Mouse (Mus musculus) cerebellum, postnatal 14 days (tissue): Measurements from ENCODE around the gene Farp1.

Experiments used
- DNase-seq, 2 experiments: peaks; one replicate each; pipeline ENCODE4 v3.0.0; 2021; ENCODE audit warnings: mixed read lengths in 2 of 2

Gene Farp1

GRCm38 (mm10) chr14:121148088-121148785 is 113.2 kb downstream of the Farp1 start:
- DNase-seq: peak in 1 of 2 experiments; percentile 45

- no peak for DNase-seq
These were observed 115.0 kb downstream of the Farp1 start for GRCm38 (mm10) chr14:121149984-121150383.

- DNase-seq: no peak
These were observed 116.8 kb downstream of the Farp1 start for GRCm38 (mm10) chr14:121151837-121152236.

- DNase-seq: no peak
These were observed 117.8 kb downstream of the Farp1 start for GRCm38 (mm10) chr14:121152771-121153170.

- no peak for DNase-seq
These were observed 118.3 kb downstream of the Farp1 start for GRCm38 (mm10) chr14:121153260-121153659.

DNA sequence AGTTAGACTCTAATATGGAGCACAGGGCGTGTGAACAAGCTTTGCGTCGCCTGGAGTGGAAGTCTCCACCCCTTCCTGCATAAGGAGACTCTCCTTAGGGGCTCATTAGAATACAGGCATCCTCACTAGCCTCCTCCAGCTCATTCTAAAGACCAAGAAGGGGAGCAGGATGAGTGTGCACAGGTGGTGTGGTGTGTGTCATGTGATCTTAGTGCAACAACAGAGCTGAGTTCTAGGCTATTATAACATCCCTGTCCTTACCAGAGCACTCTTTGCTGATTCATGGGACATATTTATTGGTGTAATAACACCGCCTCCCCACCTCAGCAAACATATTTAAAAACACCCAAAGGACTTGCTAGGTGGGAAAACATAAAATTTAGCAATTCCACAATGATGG is 120.2 kb downstream of the Farp1 start:
- no peak for DNase-seq

DNA sequence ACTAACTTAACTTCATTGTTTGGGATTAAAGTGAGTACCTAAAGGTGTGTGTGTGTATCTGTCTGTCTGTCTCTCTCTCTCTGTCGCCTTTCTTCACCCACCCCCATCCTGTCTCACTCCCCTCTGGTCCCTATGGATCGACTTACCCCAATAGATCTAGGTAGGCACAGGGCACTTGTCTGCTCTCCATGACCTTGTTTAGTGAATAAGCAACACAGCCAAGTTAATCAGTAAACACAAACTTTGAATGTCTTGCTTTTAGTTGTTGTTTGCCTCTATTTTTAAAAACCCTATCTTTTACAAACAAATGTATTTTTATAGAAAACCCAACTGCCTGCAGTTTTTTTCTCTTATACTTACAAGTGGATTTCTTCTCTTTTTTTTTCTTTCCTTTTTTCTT is 123.6 kb downstream of the Farp1 start:
- no peak for DNase-seq

DNA sequence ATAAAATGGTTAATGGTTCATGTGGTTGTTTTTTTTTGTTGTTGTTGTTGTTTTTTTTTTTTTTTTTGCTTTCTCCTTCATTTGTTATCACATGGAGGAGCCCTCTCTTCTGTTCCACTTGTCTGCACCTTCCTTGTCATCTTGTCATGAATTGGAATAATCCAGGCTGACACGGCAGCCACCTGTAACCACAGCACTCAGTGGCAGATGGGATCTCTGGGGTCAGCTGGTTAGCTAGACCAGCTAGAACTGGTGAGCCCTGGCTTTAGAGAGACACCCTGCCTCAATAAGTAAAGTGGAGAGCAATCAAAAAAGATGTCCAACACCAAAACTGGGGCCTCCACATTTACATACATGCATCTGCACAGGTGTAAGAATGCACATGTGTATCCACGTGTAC is 127.8 kb downstream of the Farp1 start:
- no peak for DNase-seq

DNA sequence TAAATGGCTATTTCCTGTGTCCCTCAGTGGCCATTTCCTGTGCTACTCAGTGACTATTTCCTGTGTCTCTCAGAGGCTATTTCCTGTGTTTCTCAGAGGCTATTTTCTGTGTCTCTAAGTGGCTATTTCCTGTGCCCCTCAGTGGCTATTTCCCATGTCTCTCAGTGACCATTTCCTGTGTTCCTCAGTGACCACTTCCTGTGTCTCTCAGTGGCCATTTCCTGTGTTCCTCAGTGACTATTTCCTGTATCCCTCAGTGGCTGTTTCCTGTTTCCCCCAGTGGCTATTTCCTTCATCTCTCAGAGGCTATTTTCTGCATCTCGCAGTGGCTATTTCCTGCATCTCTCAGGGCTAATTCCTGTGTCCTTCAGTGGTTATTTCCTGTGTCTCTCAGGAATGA is 129.9 kb downstream of the Farp1 start:
- DNase-seq: no peak

- DNase-seq: peak; percentile 58 to 71
These were observed 130.5 kb downstream of the Farp1 start for GRCm38 (mm10) chr14:121165408-121166037.

- no peak for DNase-seq
These were observed 131.0 kb downstream of the Farp1 start for GRCm38 (mm10) chr14:121166038-121166436.

GRCm38 (mm10) chr14:121168716-121169115 is 133.7 kb downstream of the Farp1 start:
- DNase-seq: no peak

- no peak for DNase-seq
These were observed 135.3 kb downstream of the Farp1 start for GRCm38 (mm10) chr14:121170321-121170720.

DNA sequence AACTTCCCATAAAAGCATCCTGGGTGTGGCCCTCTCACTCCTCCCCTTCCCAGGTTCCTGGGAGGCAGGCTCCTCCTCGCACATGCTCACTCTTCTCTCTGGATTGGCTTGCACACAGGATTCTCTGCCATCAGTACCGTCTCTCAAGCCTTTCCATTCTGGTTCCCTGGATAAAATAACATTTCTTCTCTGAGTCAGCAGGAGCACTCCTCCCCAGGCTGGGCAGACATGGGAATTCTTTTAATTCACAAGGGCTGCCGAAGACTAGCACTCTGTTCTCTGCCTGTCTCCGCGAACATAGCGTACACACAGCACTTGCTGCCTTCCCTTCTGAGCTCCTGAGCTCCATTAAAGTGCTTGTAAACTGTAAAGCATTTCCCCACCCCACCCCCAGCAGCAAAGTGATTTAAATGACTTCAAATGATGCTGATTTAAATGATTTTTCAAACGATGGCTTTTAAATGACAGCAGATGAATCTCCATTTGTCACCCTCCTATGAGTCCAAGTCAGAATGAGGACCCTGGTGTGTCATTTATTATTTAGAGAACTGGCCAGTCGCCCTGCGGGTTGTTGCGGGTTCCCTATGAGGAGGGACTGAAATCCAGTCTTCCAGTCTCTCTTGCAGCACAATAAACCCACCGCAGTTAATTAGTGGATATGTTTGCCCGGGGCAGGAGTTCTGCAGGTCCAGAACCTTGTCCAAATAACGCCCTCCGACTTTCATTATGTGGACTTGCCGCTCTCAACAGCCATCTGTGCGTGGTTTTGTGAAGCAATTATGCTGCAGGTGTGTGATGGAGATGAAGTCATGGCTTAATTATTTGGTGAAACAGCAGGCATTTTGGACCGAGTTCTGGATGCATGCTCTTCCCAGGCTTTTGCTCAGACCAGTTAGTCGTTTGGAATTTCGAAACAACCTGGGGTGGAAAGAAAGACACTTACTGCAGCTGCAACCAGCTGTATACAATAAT is 137.4 kb downstream of the Farp1 start:
- DNase-seq: peak; percentile 53 to 59

GRCm38 (mm10) chr14:121175385-121175784 is 140.4 kb downstream of the Farp1 start:
- DNase-seq: no peak

DNA sequence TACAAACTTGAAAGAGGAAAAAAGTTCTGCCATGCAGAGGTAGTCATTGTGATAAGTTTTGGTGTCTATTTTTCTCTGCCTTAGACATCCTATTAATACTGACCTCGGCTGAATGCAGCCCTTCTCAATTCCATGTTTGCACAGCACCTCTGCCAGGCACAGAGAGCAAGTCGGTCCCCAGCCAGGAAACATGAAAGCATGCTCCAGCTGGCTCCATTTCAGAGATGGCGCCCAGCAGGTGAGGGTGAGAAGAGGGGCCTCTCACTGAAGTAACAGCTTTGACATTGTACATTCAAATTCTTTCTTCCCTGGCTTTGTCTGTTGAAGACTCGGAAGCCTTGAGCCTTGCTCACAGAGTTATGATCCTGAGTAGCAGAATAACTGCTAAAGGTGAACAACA is 140.9 kb downstream of the Farp1 start:
- DNase-seq: peak; percentile 82 to 84

DNA sequence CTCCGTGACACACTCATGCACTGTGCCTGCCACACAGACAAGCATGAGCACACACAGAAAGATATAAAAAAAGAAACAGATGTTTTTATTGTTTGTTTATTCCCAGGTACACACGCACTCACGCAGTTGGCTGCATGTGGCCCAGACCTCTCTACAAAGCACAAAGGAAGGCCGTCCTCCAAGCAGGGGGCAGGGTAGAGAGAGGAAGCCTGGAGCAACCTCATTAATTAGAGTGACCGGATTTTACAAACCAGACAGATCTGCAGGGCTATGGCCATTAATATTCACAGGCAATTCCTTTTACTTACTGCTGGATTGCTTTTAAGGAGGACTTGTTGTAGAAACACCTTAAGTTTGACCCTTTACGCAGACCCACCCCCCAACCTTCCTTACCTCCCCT is 142.9 kb downstream of the Farp1 start:
- DNase-seq: no peak

- DNase-seq: no peak
These were observed 145.6 kb downstream of the Farp1 start for GRCm38 (mm10) chr14:121180611-121181010.

GRCm38 (mm10) chr14:121181798-121182197 is 146.8 kb downstream of the Farp1 start:
- no peak for DNase-seq

GRCm38 (mm10) chr14:121182967-121183366 is 148.0 kb downstream of the Farp1 start:
- no peak for DNase-seq

- no peak for DNase-seq
These were observed 148.6 kb downstream of the Farp1 start for GRCm38 (mm10) chr14:121183414-121184130.

GRCm38 (mm10) chr14:121184351-121184750 is 149.4 kb downstream of the Farp1 start:
- DNase-seq: no peak

DNA sequence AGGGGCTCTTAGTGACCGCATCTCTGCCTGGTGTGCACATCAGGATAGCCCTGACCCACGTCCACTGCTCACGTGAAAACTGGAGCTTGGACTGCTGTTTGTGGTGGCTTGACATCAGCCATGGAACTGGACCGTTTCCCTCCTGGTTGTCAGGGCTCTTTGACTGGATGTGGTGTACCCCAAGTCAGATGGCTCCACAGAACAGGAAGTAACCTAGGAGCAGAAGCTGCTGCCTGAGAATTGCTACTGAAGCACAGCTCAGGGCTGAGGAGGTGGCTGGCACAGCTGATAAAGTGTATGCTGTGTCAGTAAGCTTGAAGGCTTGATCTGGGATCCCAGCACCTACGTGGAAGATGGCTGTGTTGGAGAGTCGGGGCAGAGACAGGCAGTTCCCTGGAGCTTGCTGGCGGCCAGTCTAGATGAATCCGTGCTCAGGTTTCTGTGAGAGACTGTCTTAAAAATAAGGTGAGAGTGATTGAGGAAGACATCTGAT is 151.4 kb downstream of the Farp1 start:
- no peak for DNase-seq
